8 mouse cellular contexts compared by ENCODE assay signal in the genomic region with DNA sequence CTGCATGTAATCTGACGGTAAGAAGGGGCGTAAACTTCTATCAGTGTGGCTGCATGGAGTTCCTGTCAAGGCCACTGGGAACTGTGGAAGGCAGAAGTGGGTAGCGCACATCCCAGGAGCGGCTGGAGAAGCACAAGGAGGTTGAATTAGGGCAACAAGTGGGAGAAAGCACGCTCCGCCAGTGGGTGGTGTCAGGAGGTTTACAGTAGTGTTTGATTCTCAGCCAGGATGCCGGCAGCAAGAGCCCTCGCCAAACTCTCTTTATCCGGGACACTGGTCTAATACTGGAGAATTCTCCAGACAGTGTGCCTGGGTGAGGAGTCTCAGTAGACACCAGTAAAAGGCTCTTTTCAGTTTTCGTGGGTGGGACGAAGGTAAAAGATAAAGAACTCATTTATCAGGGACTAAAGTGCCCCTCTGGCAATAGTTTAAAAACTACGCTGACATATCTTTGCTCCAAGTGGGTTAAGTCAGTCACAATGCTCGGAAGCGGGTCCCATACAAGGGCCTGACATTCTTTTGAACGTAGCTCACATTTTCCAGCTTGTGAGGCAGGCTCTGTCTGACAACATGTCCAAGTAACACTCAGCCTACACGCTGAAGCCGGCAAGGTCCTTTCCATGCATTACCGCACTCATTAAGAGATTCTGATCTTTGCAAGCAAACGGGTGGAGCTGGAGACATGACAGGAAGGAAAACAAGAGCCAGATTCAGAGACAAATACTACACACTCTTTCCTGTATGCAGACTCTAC. TPM values are rescaled to one million over a fixed set of nuclear protein-coding genes. Genes with fewer than 3 reads are reported as not detected.
DNase-seq lines count a peak whose midpoint lies in the region; ATAC-seq and TF ChIP-seq lines count a peak whose summit lies in the region.

No protein-coding gene starts in this region.

- peak overlapping the region; percentile 35; the same call in 1 of the 2 replicates for H3K27ac ChIP-seq in kidney, embryonic 16.5 days (ENCODE audit: low read length)

- H3K4me3 ChIP-seq in G1E (ENCODE audit: low read depth, low read length) = no peak overlapping the region
- H3K4me3 ChIP-seq in kidney, embryonic 16.5 days (ENCODE audit: low read length) = no peak overlapping the region

- DNase-seq in embryo, embryonic 10 days (ENCODE audit: low spot score) = peak; percentile 35
- no peak for DNase-seq in embryo, embryonic 9.5 days (ENCODE audit: extremely low spot score)
- DNase-seq in G1E (ENCODE audit: low spot score) = no peak
- DNase-seq in heart, adult 18-20 months = peak; percentile 81 to 83
- DNase-seq in ovary, postnatal 36 days (ENCODE audit: low spot score) = peak; percentile 41
- DNase-seq in left cerebral cortex, adult 11 months (ENCODE audit: low spot score) = no peak
- DNase-seq in spleen, postnatal 10 days (ENCODE audit: low spot score in 2 of 2) = no peak

- ATAC-seq in G1E (ENCODE audit: extremely low read depth, insufficient number of reproducible peaks, low FRiP score, poor library complexity, severe bottlenecking) = 0 out of 2 replicates have a peak, but pooled peaks have one; percentile 22
- ATAC-seq in kidney, embryonic 16.5 days (ENCODE audit: low FRiP score, low TSS enrichment) = peak; percentile 20; the same call in 1 of the 2 replicates

- H3K4me1 ChIP-seq in G1E (ENCODE audit: insufficient read depth, low read depth, low read length) = peaks cover 6% of the 10 kb centered on the region
- peaks cover 39% of the 10 kb centered on the region for H3K4me1 ChIP-seq in kidney, embryonic 16.5 days (ENCODE audit: insufficient read depth, low read length)

- no peak for TF ChIP-seq CTCF in G1E (IDR thresholded peaks at IDR 0.05; ENCODE audit: low read depth, low read length)

- no peak overlapping the region for H3K9ac ChIP-seq in kidney, embryonic 16.5 days (replicated peaks; ENCODE audit: low read length)

- no peaks in the 10 kb centered on the region for H3K9me3 ChIP-seq in G1E (replicated peaks)
- H3K9me3 ChIP-seq in kidney, embryonic 16.5 days (ENCODE audit: low read length) = no peaks in the 10 kb centered on the region

- H3K36me3 ChIP-seq in G1E (replicated peaks) = peaks cover 49% of the 10 kb centered on the region
- H3K36me3 ChIP-seq in kidney, embryonic 16.5 days (ENCODE audit: insufficient read depth, low read length) = no peaks in the 10 kb centered on the region

- no peaks in the 10 kb centered on the region for H3K27me3 ChIP-seq in G1E (ENCODE audit: insufficient read depth, low read length)
- no peaks in the 10 kb centered on the region for H3K27me3 ChIP-seq in kidney, embryonic 16.5 days (ENCODE audit: insufficient read depth, low read length)

- peak overlapping the region; percentile 6; the same call in 1 of the 2 replicates for H3K4me2 ChIP-seq in kidney, embryonic 16.5 days (replicated peaks; ENCODE audit: low read depth, low read length)

- WGBS in kidney, embryonic 16.5 days = 43% methylated on average over 19 of the region's 19 CpGs

RNA-seq across cellular contexts. Expression of a gene that starts 42.3 kb away (rescaled TPM):
- total RNA-seq in G1E (2014; fragmentation: Nextera tagmentation) (12.3 and 12.7 TPM in 2 replicates), G1E (2017) (16.1 and 16.4 TPM in 2 replicates)
- polyA plus RNA-seq in G1E (2012) = 14.2 and 14.4 TPM in 2 replicates
- total RNA-seq in heart, adult 18-20 months (2021) = 100 to 1,000 TPM in 1 of 2 experiments, 10 to 100 TPM in 1; 95.4 to 129 TPM
- 33.4 and 33.9 TPM in 2 replicates for polyA plus RNA-seq in kidney, embryonic 16.5 days (2015; fragmentation: Nextera tagmentation; extraction: Ambion mirVana)

RNA-seq across cellular contexts. Expression of a gene that starts 57.2 kb away (rescaled TPM):
- total RNA-seq in G1E (2014; fragmentation: Nextera tagmentation) (not detected in 2 replicates), G1E (2017) (under 0.01 TPM in 1 of 2 replicates, not detected in the other)
- 0.01 TPM in 1 of 2 replicates, not detected in the other for polyA plus RNA-seq in G1E (2012)
- total RNA-seq in heart, adult 18-20 months (2021) = 1 to 10 TPM in 1 of 2 experiments, under 1 TPM in 1; 0.37 to 1.1 TPM
- polyA plus RNA-seq in kidney, embryonic 16.5 days (2015; fragmentation: Nextera tagmentation; extraction: Ambion mirVana) = 6.9 and 8.1 TPM in 2 replicates

Comparison
In these comparisons a context has a peak if more than half of its experiments do, and no peak if none do; other contexts are left out.
1. DNase-seq: peak in embryo, embryonic 10 days (single experiment), heart, adult 18-20 months (2 of 2) and ovary, postnatal 36 days (single experiment); none in embryo, embryonic 9.5 days (single experiment), G1E (single experiment), left cerebral cortex, adult 11 months (single experiment) and spleen, postnatal 10 days (0 of 2).
2. RNA of a gene that starts 42.3 kb away (total RNA-seq): 95.4 to 129 TPM in heart, adult 18-20 months; 12.3 to 16.4 TPM in G1E; every median in the first group is over 4 times any median in the second.